Mouse (Mus musculus): Measurements from ENCODE around the gene Cdk5rap3. TPM values are rescaled to one million over a fixed set of nuclear protein-coding genes. Genes with fewer than 3 reads are reported as not detected.

Cdk5rap3 gene
- total RNA-seq, 2 experiments from 2014 or later = 30.0 to 39.3 TPM

DNA sequence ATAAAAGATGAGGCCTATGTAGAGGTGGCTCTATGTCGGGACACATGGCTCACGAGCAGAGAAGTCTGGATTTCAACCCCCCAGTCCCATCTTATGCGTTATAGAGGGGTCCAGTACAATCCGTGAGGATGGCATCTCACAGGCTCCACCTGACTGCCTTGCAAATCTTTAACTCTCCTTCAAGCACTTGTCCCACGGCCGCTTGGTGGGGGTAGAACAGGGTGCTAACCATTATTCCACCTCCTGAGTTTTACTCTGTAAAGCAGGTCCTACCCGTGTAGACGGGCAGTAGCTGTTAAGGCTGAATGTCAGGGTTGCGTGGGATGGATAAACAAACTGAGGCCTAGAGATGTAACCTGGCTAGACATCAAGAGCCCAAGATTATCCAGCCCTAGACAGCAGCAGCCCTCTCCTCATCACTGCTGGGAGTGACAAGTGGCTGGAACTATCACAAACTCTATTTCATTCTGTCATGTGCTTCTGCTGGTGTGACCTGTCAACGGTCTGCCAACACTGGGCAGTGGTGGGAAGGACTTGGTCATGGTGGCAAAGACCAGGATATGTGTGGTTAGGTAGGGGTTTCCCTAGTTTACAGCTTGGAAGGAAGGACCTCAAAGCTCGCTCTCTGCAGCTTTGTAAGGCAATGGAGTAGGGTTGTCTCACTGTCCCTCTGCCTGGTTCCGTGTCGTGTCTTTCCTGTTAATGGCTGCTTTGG is 17.4 kb upstream of the Cdk5rap3 start:
- no peak for DNase-seq

- DNase-seq = no peak
Observed at GRCm38 (mm10) chr11:96931327-96932062, 15.2 kb upstream of the Cdk5rap3 start.

GRCm38 (mm10) chr11:96929766-96930331 is 13.6 kb upstream of the Cdk5rap3 start:
- DNase-seq = no peak

DNA sequence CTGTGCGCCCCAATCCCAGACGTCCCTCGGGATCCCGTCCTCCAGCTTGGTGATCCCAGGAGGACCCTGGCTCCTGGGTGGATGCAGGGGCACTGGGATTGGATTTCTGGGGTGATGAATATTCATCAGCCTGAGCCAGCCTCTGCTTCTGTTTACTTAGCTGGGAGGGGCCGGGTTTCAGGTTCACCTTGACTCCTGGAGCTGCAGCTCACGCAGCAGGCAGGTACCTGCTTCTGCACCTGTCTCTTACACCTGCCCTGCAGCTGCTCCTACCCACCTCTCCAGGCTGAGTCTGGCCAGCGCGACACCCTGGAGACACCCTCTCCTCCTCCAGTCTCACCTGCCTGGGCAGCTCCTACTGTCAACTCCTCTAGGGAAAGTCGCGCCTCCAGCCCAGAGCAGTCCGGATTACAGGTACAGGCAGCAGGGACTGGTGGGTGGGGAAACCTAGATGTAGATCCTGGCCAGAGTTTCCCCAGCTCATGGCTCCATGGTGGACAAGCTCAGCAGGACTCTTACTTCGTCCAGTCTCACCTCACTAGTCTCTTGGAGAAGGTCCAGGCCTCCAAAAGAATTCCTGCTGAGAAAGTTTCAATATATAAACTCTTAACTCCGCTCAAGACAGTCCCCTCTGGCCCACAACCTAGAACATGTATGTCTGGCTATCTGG is 12.9 kb upstream of the Cdk5rap3 start:
- DNase-seq = no peak

GRCm38 (mm10) chr11:96928691-96929090 is 12.4 kb upstream of the Cdk5rap3 start:
- DNase-seq = no peak

- no peak for DNase-seq
Observed at GRCm38 (mm10) chr11:96928088-96928487, 11.8 kb upstream of the Cdk5rap3 start, which contains the start of gene Prr15l. Gene Prr15l, plus strand, starts transcription at chr11:96928104.

DNA sequence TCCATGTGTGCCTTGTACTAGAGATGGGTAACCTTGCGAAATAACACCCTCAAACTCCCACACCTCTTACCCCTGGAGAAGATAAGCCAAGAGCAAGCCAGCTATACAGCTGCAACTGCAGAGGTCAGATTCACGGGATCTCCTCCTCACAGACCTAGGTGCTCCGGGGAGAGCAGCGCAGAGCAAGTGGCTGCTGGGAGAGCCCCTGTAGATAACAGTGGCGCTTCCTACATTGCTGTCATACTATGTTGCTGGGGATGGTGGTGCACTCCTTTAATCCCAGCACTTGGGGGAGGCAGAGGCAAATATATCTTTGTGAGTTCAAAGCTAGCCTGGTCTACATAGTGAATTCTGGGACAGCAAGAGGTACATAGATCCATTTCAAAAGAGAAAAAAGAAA is 10.3 kb upstream of the Cdk5rap3 start:
- DNase-seq = no peak

DNA sequence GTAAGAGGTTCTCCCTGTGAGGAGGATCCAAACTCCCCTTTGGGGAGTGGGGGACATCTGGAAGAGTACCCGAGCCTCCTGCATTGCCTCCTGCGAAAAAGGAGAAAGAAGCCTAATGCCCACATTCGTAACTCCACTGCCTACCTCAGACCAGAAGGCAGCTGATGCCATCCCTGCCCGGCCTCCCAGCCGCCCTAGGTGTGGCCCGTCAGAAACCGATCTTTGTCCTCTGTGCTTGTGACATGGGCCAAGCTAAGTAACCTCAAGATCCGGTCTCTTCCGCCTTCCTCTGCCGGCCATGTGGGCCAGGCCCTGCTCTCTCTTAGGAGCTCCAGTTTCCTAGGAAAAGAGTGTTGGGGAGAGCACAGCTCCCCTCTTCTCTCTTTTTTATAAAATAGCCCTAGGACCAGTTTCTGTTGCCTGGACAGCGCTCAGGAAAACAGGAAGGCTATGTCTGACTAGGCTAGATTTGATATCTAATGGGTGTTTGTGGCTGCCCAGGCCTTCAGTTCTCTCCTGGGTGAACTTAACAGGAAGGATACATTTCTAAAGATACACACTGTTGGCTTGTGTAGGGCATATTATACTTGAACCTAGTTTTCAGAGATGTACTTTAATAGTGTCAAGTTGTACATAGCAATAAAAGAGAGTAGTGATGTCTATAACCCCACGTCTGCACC is 9.3 kb upstream of the Cdk5rap3 start:
- DNase-seq = no peak

DNA sequence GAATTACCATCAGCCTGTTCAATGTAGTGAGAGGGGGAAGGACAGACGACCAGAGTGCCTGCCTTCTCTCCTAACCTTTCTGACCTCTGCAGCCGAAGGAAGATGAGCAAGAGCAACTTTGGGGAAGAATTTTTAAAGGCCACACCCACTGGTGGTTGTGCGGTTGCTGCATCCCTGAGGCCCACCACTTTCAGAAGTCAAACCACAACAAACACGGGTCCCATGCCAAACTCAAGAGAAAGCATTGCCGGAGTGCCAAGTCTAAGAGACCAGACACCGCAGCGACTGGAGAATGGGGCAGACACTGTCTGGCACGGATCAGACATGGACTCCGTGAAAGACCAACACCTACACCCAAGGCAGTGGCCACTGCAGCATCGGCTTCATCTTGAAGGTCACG is 8.6 kb upstream of the Cdk5rap3 start:
- DNase-seq = no peak

GRCm38 (mm10) chr11:96919003-96919402 is 2.7 kb upstream of the Cdk5rap3 start:
- no peak for DNase-seq

- DNase-seq = no peak
Observed at GRCm38 (mm10) chr11:96917415-96917814, 1.1 kb upstream of the Cdk5rap3 start.

- DNase-seq = no peak
Observed at GRCm38 (mm10) chr11:96916885-96917396, 645 bp upstream of the Cdk5rap3 start.

DNA sequence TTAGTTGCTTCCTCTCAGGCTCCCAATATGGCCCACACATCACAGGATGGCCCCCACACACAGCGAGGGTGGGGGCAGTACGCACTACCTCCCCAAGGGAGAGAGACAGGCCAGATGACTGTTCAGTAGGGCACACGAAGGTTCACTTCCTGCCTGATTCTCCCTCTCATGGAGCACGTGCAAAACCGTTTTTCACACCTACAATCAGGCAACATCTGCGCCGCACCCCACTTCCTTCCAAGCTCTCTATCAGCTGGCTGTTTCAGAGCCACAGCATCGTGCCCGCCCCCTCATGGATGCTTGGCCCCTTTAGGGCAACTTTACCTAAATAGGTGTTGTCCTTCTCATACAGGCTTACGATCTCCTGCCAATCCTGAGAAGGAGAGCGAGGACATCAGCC is 3.6 kb downstream of the Cdk5rap3 start:
- DNase-seq = no peak

DNA sequence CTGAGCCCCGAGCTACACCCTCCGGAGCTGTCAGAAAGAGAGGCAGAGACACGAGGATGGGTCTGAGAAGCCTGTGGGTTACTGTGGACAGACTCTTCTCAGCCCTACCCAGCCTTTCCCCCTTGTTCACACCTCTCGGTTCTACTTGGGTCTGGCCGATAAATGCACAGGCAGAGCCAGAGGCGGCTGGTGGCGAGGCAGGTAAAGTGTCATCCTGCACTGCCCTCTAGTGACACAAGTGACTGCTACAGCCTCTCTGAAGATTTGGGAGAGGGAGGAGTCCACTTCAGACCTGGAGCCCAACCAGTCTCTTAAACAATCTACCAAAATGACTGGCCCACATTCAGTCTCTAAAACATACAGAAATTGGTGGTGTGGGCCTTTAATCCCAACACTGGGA is 6.3 kb downstream of the Cdk5rap3 start:
- peak; percentile 72 for DNase-seq

GRCm38 (mm10) chr11:96908594-96908993 is 7.7 kb downstream of the Cdk5rap3 start:
- no peak for DNase-seq

GRCm38 (mm10) chr11:96906431-96907161 is 9.7 kb downstream of the Cdk5rap3 start:
- peak; percentile 40 for DNase-seq

- DNase-seq = peak; percentile 25
Observed at GRCm38 (mm10) chr11:96902639-96903635, 13.4 kb downstream of the Cdk5rap3 start.

- no peak for DNase-seq
Observed at GRCm38 (mm10) chr11:96901332-96901731, 15.0 kb downstream of the Cdk5rap3 start.

DNA sequence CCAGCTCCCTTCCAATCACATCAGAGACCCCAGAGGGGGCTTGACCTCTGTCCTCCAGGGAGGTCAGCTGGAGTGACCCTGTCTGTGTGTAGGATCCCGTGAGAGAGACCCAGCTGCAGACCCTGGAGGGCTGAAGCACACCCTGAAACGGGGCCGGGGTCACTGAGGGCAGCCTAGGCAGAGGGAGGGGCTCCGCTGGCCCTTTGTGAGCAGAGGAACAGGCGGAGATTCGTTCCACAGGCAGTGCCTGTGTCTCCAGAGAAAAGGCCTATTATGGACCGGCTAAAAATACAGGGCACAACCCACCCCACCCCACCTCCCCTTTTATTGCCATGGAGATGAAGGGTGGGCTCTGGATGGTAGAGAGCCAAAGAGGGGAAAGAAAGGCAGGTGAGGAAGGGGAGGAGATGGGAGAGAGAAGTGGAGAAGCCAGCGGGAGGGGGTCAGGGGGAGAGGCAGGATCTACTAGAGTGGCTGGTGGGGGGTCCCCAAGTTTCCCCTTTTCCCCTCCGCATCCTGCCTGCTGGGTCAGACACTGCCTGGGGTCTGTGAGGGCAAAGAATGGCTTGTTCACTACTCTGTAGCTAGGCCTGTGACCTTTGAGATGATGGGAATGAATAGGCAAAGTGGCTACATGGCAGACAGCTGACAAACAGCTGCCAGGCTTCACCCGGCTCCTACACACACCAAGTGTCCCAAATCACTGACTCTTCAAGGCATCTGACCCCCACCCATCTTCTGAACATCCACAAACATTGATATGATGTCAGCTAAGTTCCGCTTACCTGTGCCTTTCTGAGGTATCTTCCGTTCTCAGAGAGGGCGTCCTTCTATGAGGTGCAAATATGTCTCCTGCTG is 16.6 kb downstream of the Cdk5rap3 start:
- DNase-seq = no peak
